Mouse (Mus musculus): ENCODE measurements around the gene Picalm. TPM values are rescaled to one million over a fixed set of nuclear protein-coding genes. Genes with fewer than 3 reads are reported as not detected.
A peak's percentile ranks its signal among the peaks of the same experiment; 100 is the strongest.

The Picalm gene
- polyA plus RNA-seq, 1 experiment from 2014 or later, result 43.7 TPM

DNA sequence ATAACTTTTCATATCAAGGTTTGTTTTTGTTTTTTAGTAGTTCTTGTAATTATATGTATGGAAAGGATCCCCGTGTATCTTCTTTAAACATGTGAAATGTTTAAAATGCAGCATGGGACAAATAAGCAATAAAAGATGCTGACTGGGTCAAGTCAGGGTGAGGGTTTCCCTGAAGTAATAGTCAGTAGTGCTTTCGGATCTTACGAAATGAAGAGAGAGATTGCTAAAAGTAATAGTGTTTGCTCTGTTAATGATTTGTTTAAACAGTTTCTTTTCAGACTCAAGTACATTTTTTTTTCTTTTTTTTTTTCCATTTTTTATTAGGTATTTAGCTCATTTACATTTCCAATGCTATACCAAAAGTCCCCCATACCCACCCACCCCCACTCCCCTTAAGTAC, 10.3 kb downstream of the Picalm start:
- 86% methylated on average over 3 of the region's 3 CpGs for WGBS (ENCODE audit: insufficient replicate concordance)
- H3K4me1 ChIP-seq (ENCODE audit: control insufficient read depth, insufficient read depth, low read length), result peaks cover 20% of the 10 kb centered on the region

DNA sequence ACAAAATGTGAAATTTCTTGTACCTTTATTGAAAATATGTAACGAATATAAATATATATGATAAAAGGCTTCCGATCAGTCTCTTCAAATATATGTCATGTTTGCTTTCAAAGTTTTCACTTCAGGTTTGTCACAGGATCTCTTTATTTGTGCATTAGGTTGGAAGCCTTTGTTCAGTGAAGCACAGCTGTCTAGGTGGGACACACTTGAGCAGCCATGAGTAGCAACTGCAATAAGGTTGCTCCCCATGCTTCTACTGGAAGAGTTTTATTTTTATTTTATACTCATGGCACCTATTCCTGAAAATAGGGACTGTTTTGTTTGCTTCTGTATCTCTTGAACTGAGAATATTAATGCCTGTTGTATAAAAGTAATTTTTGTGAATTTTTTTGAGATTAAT, 14.3 kb downstream of the Picalm start:
- Histone ChIP-seq H3K4me3 (ENCODE audit: low read depth, low read length) (no peak overlapping the region), H3K9ac (ENCODE audit: low read depth, low read length) (no peak overlapping the region), H3K9me3 (replicated peaks; ENCODE audit: control insufficient read depth, low read length) (no peaks in the 10 kb centered on the region), H3K27me3 (ENCODE audit: control insufficient read depth, insufficient read depth, low read length) (no peaks in the 10 kb centered on the region), H3K4me2 (no peak overlapping the region), H3K36me3 (ENCODE audit: control insufficient read depth, insufficient read depth, low read length) (no peaks in the 10 kb centered on the region), H3K4me1 (ENCODE audit: control insufficient read depth, insufficient read depth, low read length) (peaks cover 32% of the 10 kb centered on the region), H3K27ac (ENCODE audit: low read depth, low read length) (no peak overlapping the region)
- 92% methylated on average over 2 of the region's 2 CpGs for WGBS (ENCODE audit: insufficient replicate concordance)
- ATAC-seq (replicated peaks; ENCODE audit: insufficient number of reproducible peaks, low FRiP score, low TSS enrichment), result no peak

More for the DNA sequence above, 10.3 kb downstream of the Picalm start:
- ATAC-seq (replicated peaks; ENCODE audit: insufficient number of reproducible peaks, low FRiP score, low TSS enrichment), result no peak
- Histone ChIP-seq H3K4me3 (ENCODE audit: low read depth, low read length) (no peak overlapping the region), H3K4me2 (no peak overlapping the region), H3K9ac (ENCODE audit: low read depth, low read length) (no peak overlapping the region), H3K27me3 (ENCODE audit: control insufficient read depth, insufficient read depth, low read length) (no peaks in the 10 kb centered on the region), H3K9me3 (replicated peaks; ENCODE audit: control insufficient read depth, low read length) (no peaks in the 10 kb centered on the region), H3K36me3 (ENCODE audit: control insufficient read depth, insufficient read depth, low read length) (no peaks in the 10 kb centered on the region), H3K27ac (ENCODE audit: low read depth, low read length) (no peak overlapping the region)

DNA sequence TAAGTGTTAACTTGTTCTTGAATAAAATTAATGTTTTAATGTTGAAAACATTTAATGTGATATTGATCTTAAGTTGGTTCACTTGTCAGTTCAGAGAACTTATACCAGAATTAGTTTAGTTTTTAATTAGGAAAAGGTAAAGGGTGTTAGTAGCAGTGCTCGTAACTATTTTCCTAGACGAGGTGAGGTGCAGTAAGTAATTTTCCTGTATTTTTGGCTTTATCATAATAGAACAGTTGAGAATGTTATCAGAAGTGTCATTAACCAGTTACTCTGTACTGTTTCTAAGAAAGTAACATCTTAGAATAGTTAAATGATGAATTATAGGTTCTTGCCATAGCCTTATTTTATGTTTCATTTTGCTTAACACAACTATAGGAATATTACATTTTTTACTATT, 15.0 kb downstream of the Picalm start:
- Histone ChIP-seq H3K4me3 (ENCODE audit: low read depth, low read length) (no peak overlapping the region), H3K9ac (ENCODE audit: low read depth, low read length) (no peak overlapping the region), H3K4me1 (ENCODE audit: control insufficient read depth, insufficient read depth, low read length) (peaks cover 32% of the 10 kb centered on the region), H3K27me3 (ENCODE audit: control insufficient read depth, insufficient read depth, low read length) (no peaks in the 10 kb centered on the region), H3K4me2 (no peak overlapping the region), H3K9me3 (replicated peaks; ENCODE audit: control insufficient read depth, low read length) (no peaks in the 10 kb centered on the region), H3K27ac (ENCODE audit: low read depth, low read length) (no peak overlapping the region), H3K36me3 (ENCODE audit: control insufficient read depth, insufficient read depth, low read length) (no peaks in the 10 kb centered on the region)
- no peak for ATAC-seq (replicated peaks; ENCODE audit: insufficient number of reproducible peaks, low FRiP score, low TSS enrichment)
- WGBS (ENCODE audit: insufficient replicate concordance), result 47% methylated on average over 2 of the region's 2 CpGs

DNA sequence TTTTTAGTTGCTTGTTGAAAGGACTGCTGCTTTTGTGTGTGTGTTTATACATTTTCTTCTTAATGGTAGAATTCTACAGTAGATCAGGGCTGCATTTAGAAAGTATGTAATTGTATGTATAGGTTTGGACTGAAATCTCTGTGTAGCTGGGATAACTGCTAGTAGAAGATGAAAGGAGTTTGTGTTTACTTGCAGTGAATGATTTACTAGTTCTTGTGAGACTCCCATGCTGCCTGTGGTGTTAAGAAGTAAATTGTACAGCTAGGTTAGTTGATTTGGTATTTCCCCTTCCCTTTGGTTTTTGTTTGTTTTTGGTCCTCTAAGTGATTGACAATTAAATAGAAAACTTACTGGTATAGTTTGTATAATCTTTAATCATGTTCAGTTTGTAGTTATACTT, 15.4 kb downstream of the Picalm start:
- Histone ChIP-seq H3K27ac (ENCODE audit: low read depth, low read length) (0 out of 2 replicates have a peak overlapping the region, but pooled peaks have one; percentile 47), H3K27me3 (ENCODE audit: control insufficient read depth, insufficient read depth, low read length) (no peaks in the 10 kb centered on the region), H3K4me2 (peak overlapping the region; percentile 54), H3K36me3 (ENCODE audit: control insufficient read depth, insufficient read depth, low read length) (no peaks in the 10 kb centered on the region), H3K4me3 (ENCODE audit: low read depth, low read length) (no peak overlapping the region), H3K4me1 (ENCODE audit: control insufficient read depth, insufficient read depth, low read length) (peaks cover 32% of the 10 kb centered on the region), H3K9me3 (replicated peaks; ENCODE audit: control insufficient read depth, low read length) (no peaks in the 10 kb centered on the region), H3K9ac (ENCODE audit: low read depth, low read length) (no peak overlapping the region)
- no peak for ATAC-seq (replicated peaks; ENCODE audit: insufficient number of reproducible peaks, low FRiP score, low TSS enrichment)

DNA sequence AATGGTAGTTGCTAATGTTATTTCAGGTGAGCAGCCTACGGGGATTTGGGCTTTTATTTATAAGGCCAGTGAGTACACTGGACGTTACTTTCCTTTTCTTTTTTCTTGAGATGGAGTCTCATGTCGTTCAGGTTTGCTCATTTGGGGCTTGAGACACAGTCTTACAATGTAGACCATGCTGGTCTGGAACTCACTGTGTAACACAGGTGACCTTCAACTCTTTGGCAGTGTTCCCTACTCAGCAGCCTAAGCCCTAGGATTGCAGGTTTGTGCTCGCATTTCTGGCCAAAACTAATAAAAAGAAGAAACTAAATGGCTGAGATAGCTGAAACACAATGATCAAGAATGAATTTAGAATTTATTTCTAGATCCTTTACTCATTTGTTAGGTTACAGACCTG, 15.9 kb downstream of the Picalm start:
- Histone ChIP-seq H3K36me3 (ENCODE audit: control insufficient read depth, insufficient read depth, low read length) (no peaks in the 10 kb centered on the region), H3K9ac (ENCODE audit: low read depth, low read length) (peak overlapping the region; percentile 40; the same call in 1 of the 2 replicates), H3K4me1 (ENCODE audit: control insufficient read depth, insufficient read depth, low read length) (peaks cover 32% of the 10 kb centered on the region), H3K4me3 (ENCODE audit: low read depth, low read length) (peak overlapping the region; percentile 6; the same call in 1 of the 2 replicates), H3K9me3 (replicated peaks; ENCODE audit: control insufficient read depth, low read length) (no peaks in the 10 kb centered on the region), H3K27me3 (ENCODE audit: control insufficient read depth, insufficient read depth, low read length) (no peaks in the 10 kb centered on the region), H3K4me2 (peak overlapping the region; percentile 54), H3K27ac (ENCODE audit: low read depth, low read length) (peak overlapping the region; percentile 87)
- peak; percentile 66; the same call in 1 of the 2 replicates for ATAC-seq (replicated peaks; ENCODE audit: insufficient number of reproducible peaks, low FRiP score, low TSS enrichment)
- WGBS (ENCODE audit: insufficient replicate concordance), result 37% methylated on average over 4 of the region's 4 CpGs

DNA sequence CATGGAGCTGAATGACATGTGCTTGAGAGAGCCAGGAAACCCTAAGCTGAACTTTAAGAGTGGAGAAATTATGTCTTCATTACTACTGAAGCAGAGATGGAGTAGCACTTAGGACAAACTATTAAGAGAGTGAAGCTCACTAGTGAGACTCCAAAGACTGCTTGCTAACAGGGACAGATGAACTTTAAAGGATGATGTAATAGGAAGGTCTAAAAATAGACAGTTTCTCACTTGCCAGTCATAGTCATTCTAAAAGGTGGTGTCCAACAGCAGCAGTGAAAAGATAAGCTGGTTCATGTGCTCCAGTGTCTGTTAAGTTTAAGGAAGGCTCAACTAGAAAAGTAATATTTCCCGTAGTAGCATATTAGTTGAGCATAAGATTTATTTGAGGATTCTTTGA, 16.3 kb downstream of the Picalm start:
- Histone ChIP-seq H3K4me1 (ENCODE audit: control insufficient read depth, insufficient read depth, low read length) (peaks cover 32% of the 10 kb centered on the region), H3K4me2 (peak overlapping the region; percentile 54), H3K27me3 (ENCODE audit: control insufficient read depth, insufficient read depth, low read length) (no peaks in the 10 kb centered on the region), H3K27ac (ENCODE audit: low read depth, low read length) (peak overlapping the region; percentile 87), H3K4me3 (ENCODE audit: low read depth, low read length) (peak overlapping the region; percentile 6; the same call in 1 of the 2 replicates), H3K9me3 (replicated peaks; ENCODE audit: control insufficient read depth, low read length) (no peaks in the 10 kb centered on the region), H3K9ac (ENCODE audit: low read depth, low read length) (peak overlapping the region; percentile 40; the same call in 1 of the 2 replicates), H3K36me3 (ENCODE audit: control insufficient read depth, insufficient read depth, low read length) (no peaks in the 10 kb centered on the region)
- 22% methylated on average over 1 of the region's 1 CpGs for WGBS (ENCODE audit: insufficient replicate concordance)
- ATAC-seq (replicated peaks; ENCODE audit: insufficient number of reproducible peaks, low FRiP score, low TSS enrichment), result peak; percentile 84

DNA sequence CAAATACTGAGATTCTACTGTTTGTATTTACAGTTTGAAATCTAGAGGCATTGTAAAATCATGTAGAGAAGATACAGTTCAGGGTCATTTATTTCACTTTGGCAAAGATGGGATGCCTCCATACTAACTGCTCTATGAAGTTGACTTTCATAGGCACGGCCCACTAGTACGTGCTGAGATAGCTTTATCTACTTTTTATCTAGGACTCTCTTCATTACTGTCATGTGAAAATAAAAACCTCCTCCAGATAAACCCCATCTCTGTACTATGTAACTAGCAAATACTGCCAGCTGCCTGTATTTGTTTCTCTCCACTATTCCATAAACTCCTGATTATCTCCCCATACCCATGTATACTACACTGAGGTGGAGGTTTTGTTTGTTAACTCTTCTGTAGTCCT, 18.0 kb downstream of the Picalm start:
- Histone ChIP-seq H3K36me3 (ENCODE audit: control insufficient read depth, insufficient read depth, low read length) (no peaks in the 10 kb centered on the region), H3K4me1 (ENCODE audit: control insufficient read depth, insufficient read depth, low read length) (peaks cover 24% of the 10 kb centered on the region), H3K9ac (ENCODE audit: low read depth, low read length) (no peak overlapping the region), H3K4me3 (ENCODE audit: low read depth, low read length) (no peak overlapping the region), H3K9me3 (replicated peaks; ENCODE audit: control insufficient read depth, low read length) (no peaks in the 10 kb centered on the region), H3K27me3 (ENCODE audit: control insufficient read depth, insufficient read depth, low read length) (no peaks in the 10 kb centered on the region), H3K4me2 (peak overlapping the region; percentile 14; the same call in 1 of the 2 replicates), H3K27ac (ENCODE audit: low read depth, low read length) (no peak overlapping the region)
- WGBS (ENCODE audit: insufficient replicate concordance), result 15% methylated on average over 2 of the region's 2 CpGs
- ATAC-seq (replicated peaks; ENCODE audit: insufficient number of reproducible peaks, low FRiP score, low TSS enrichment), result 0 out of 2 replicates have a peak, but pooled peaks have one; percentile 5

DNA sequence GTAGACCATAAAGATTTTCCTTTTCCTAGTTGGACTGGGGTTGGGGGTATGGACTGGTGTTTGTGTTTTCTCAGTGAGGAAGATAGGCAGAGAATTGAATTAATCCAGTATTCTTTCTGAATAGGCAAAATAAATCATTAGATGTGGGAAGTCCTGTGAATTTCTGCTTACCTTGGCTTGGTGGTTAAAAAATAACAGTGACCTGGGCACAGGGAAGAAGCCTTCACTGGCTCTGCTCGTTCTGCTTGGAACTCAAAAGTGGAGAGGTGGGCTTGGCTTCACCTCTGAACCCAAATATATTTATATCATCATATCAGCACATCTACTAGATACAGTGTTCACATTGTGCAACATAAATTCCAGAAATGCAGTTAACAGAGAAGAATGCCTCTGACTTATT, 18.5 kb downstream of the Picalm start:
- H3K4me1 ChIP-seq (ENCODE audit: control insufficient read depth, insufficient read depth, low read length), result peaks cover 21% of the 10 kb centered on the region
- 52% methylated on average over 1 of the region's 1 CpGs for WGBS (ENCODE audit: insufficient replicate concordance)
- H3K9me3 ChIP-seq (replicated peaks; ENCODE audit: control insufficient read depth, low read length), result no peaks in the 10 kb centered on the region
- H3K4me3 ChIP-seq (ENCODE audit: low read depth, low read length), result no peak overlapping the region
- H3K9ac ChIP-seq (ENCODE audit: low read depth, low read length), result no peak overlapping the region
- no peak for ATAC-seq (replicated peaks; ENCODE audit: insufficient number of reproducible peaks, low FRiP score, low TSS enrichment)
- no peaks in the 10 kb centered on the region for H3K36me3 ChIP-seq (ENCODE audit: control insufficient read depth, insufficient read depth, low read length)
- H3K27ac ChIP-seq (ENCODE audit: low read depth, low read length), result no peak overlapping the region
- 0 out of 2 replicates have a peak overlapping the region, but pooled peaks have one; percentile 9 for H3K4me2 ChIP-seq
- no peaks in the 10 kb centered on the region for H3K27me3 ChIP-seq (ENCODE audit: control insufficient read depth, insufficient read depth, low read length)

DNA sequence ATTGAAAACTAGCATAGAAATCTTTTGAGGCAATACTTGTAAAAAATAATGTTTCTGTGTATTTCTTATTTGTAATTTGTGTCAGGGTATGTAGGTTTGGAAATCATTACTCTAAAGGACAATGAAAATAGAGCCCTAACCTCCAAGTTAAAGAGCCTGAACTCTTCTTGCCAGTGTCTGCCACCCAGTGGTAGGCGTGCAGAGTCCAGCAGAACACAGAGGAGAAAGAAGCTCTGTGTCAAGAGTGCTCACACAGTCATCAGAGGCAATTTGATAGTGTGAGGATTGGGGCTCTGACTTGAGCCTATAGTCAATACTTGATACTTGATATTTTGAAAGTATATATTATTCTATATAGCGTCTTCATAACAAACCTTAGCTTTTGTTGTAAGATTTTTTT, 20.3 kb downstream of the Picalm start:
- Histone ChIP-seq H3K9ac (ENCODE audit: low read depth, low read length) (no peak overlapping the region), H3K27ac (ENCODE audit: low read depth, low read length) (no peak overlapping the region), H3K27me3 (ENCODE audit: control insufficient read depth, insufficient read depth, low read length) (no peaks in the 10 kb centered on the region), H3K36me3 (ENCODE audit: control insufficient read depth, insufficient read depth, low read length) (no peaks in the 10 kb centered on the region), H3K9me3 (replicated peaks; ENCODE audit: control insufficient read depth, low read length) (no peaks in the 10 kb centered on the region), H3K4me1 (ENCODE audit: control insufficient read depth, insufficient read depth, low read length) (peaks cover 18% of the 10 kb centered on the region), H3K4me3 (ENCODE audit: low read depth, low read length) (no peak overlapping the region), H3K4me2 (no peak overlapping the region)
- 38% methylated on average over 2 of the region's 2 CpGs for WGBS (ENCODE audit: insufficient replicate concordance)
- no peak for ATAC-seq (replicated peaks; ENCODE audit: insufficient number of reproducible peaks, low FRiP score, low TSS enrichment)

Data from heart, embryonic 11.5 days (tissue).